Mouse (Mus musculus): ENCODE data around the gene Sorcs3.

Gene Sorcs3

DNA sequence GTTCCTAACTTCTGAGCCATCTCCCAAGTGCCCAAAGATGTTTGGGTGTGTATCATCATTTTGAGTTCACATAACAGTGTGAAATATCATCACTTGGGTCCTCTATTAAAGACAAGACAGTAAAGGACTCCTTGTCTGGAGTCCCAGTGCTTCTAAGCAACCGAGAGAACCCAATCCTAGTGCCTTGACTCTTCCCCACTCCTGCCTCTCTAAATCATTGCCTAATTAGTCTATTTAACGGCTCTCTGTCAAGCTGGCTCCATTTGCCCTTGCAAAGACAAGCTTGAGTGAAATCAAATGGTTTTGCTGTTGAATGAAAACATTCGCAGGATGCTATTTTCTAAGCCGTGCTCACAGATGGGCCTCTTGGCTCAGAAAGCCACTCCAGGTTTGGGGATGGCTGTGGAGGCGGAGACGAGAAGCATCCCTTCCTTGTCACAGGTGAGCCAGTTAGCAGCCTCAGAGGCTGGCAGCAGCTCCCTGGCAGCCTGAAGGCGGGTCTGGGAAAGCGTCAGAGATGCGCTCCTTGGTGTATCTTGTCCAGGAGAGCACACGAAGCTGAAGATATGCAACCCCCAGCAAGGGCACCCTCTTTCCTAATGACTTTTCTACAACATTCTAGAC is 79.9 kb downstream of the Sorcs3 start:
- DNase-seq (ENCODE audit: low spot score in 2 of 2) = no peak

DNA sequence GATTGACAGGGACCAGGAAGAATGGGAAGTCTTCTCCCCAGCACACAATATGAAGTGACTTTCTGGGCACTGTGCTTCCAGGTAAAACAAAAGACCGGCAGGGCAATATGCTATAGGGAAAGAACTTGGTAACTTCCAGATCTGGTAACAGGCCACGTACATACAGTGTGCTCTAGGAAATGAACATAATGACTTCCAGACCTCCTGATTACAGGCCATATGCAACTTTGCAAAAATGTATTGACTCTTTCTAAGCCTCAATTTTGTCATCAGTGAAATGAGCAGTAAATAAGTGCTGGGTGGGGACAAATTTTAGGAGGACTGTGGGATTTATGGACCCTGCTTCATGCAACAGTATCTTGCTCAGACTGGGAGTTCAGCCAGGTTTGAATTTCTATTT is 88.4 kb downstream of the Sorcs3 start:
- no peak for DNase-seq (ENCODE audit: low spot score in 2 of 2)

DNA sequence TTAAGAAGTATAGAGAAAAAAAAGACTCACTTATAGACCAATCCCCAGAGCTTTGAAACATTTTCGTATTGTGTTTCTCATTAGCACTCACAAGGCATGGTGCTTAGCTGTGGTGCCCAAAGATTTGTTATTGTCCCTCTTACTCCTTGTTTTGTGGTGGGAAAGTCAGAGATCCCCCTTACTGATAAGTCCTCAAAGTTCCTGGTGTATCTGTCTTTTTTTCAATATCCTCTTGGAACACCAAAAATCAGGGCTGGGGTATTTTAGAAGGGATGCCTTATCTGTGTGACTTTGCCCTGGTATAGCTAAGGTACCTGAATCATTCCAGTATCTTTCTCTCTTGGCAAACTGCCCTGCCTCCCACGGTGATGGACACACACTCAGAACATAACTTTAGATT is 92.6 kb downstream of the Sorcs3 start:
- no peak for DNase-seq (ENCODE audit: low spot score in 2 of 2)

DNA sequence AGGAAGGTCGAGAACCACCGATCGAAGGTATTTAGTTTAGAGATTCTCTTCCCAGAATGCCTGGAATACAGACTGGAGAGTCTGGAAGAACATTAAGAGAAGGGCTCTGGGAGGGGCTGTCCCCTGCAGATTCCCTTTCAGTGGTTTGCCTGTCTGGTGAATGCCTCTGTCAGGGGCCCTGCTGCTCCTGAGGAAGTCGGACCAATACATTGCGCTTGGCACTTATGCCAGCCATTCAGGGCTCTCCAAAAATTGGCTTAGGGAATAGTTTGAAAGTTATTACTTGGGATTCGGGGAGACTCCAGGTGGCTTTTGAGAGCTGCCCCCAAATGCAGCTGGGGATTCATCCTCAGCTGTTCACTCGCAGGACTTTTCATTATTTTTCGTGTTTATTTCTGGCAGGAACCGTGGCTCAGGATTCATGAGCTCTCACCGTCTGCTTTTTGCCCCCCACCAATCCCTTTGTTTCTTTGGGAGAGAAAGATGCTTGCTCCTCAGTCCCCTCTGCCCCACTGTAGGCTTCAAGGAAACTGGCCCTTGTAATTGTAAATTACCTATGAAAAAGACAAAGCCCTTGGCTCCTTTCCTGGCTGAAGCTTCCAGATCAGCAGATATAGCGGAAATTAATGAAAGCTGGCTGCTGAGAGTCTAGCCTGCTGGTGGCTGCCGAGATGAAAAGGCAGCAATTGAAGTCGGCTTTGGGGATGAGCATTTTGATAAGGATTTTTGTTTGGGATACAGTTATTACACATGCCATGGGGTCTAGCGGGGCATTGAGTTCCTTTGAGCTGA is 94.8 kb downstream of the Sorcs3 start:
- DNase-seq (ENCODE audit: low spot score in 2 of 2) = no peak

DNA sequence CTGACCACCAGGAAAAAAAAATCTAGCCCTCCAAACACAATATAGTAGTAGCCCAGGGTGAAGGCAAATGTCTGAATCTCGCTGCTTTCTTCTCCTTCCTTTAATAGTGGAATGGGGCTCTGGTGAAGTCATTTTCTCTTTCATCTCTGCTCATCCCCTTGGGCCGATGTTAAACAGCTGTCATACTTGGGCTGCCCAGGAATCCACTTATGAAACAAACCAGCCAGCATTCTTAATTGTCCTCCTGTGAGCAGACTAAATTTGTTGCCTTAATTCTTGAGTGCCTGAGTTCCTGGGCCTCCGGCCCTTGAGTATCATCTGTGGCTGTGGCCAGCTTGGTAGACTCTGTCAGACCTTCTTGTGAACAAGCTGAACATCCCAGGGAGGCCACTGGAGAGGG is 95.5 kb downstream of the Sorcs3 start:
- DNase-seq (ENCODE audit: low spot score in 2 of 2) = no peak

DNA sequence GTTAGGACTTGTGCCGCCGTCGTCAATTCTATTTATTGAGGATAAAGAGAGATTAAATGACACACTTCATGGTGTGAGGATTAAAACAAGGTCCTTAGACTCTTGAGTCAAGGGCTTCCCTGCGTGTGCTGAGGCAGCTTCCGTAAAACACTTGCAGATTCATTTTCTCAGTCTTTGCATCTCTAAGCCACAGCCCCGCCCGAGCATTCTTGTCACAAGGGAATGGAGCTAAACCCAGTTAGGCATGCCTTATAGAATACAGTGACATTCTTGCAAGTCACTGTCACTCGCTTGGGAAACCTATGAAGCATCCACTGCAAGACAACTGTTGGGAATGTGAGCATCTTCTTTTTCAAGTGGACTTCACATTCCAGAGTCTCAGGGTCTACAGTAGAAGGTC is 102.5 kb downstream of the Sorcs3 start:
- no peak for DNase-seq (ENCODE audit: low spot score in 2 of 2)

DNA sequence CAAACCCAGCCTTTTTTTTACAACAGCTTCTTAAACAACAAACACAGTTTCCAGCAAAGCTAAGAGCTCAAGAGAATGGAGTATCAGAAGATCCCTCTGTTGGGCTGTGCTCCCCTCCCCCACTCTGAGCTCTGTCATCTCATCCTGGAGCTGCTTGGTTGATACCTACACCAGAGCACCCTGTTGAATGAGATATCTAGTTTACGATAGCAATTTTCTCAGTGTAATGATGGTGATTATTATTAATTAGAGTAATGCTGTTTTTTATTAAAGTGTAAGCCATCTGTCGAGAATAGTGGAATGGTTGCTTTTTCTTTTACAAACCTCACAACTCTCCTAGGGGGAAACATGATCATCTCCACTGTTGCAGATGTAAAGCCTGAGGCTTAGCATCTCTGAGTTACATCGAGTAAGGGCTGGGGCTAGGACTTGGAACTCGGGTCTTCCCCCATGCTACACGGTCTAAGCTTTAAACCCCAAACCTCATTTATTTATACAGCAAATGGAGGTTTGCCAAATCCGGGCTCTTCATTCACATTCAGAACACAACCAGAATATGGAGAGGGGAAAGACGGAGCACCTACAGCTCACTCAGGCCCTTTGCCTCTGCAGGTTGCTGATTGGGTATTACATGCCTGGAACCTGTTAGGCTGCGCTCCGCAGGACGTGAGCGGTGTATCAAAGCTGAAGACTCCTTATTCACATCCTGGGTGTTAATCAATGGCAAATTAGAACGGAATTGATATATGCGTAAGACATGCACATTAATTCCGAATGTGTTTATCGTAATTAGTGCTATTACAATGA is 103.9 kb downstream of the Sorcs3 start:
- DNase-seq (ENCODE audit: low spot score in 2 of 2) = no peak

DNA sequence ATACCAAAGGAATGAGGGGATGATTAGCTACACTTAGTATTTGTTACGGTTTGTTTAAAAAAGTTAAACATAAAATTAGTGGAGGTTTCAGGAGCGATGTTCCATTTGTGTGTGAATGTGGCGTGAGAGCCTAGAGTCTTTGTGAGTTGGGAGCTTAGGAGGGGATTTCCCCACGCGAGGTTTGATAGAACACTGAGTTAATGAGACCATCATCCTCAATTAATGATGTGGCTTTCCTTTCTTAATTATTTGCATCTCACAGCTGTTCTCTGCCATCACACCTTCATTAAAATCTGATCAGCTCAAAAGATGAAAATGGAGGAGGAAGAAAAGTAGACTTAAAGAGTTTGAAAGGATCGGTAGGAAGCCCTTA is 104.5 kb downstream of the Sorcs3 start:
- DNase-seq (ENCODE audit: low spot score in 2 of 2) = no peak

DNA sequence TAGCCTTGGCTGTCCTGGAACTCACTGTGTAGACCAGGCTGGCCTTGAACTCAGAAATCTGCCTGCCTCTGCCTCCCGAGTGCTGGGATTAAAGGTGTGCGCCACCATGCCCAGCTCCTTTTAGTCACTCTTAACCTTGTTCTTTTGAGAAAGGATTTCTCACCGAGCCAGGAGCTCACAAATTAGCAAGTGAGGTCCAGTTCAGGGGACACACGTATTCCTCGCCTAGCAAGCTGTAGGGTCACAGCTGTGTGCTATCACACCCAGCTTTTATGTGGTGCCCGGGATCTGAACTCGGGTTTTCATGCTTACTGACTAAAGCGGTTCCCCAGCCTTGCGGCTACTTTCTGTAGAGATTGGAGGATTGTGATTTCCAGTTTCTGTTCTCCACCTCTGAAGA is 108.0 kb downstream of the Sorcs3 start:
- no peak for DNase-seq (ENCODE audit: low spot score in 2 of 2)

DNA sequence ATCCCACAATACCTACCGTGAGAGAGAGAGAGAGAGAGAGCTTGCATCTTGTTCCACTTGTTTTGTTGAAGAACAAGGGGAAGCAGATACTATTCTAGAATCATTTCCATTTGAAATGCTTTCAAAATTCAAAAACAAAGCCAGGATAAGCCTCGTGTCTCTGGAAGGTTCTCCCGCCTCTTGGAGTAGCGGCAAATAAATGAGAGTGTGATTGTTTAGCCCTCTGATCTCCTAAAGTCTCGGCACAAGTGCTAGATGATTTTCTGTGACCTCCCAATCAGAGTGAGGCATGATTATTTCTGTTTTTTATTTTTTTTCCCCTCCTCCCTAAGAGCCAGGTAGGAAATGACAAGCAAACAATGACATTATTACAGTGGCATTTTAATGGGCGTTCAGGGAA is 121.3 kb downstream of the Sorcs3 start:
- no peak for DNase-seq (ENCODE audit: low spot score in 2 of 2)

DNA sequence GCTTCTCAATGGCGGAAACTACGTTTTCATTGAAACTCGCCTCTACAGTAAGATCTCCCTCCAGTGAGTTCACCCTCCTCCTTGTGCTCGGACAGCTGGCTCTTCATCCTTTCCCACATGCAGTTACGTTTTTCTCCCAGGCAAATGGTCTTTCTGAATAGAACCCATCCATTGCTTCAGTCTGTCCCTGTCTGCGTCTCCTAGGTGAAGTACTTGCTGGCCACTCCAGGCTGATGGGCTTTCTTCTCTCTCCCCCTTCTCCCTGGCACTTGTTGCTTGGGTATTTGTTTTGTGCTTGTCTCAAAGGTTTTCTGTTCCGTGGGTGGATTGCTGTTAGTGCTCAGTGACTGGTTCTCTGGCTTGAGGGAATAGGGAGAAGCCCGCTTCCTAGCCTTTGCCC is 122.3 kb downstream of the Sorcs3 start:
- no peak for DNase-seq (ENCODE audit: low spot score in 2 of 2)

DNA sequence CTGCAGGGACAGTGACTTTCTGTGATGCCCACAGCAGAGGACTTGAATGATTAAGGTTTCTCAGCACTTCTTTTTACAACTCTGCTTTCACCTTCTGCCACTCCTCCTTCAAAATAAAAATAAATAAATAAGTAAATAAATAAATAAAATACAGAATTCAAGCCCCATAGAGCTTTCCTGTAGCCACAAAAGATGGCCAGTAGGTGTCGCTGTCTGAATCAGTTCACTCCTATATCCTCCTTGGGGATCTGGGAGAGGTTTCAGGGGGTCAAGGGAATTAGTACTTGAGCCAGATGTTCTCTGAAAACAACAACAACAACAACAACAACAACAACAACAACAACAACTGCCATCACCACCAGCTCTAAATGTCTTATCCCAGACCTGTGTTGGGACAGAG is 125.8 kb downstream of the Sorcs3 start:
- no peak for DNase-seq (ENCODE audit: low spot score in 2 of 2)

DNA sequence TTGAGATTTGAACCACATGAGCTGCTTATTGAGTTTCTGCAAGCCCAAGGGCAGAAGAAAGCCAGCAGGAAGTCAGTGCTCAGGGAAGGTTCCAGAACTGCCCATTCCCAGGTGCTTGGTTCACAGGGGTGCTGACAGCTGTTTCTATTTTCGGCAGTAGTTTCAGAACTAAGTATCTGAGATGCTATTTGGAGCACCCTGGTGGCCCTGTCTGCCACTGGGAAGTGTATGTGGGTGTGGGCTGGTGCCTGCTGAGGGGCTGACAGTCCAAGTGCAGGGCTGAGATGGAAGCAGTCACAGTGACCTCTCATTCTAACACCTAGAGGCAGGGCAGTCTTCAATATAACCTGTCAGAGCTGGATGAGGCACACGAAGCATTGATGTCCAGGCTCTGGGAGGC is 127.3 kb downstream of the Sorcs3 start:
- DNase-seq (ENCODE audit: low spot score in 2 of 2) = no peak

DNA sequence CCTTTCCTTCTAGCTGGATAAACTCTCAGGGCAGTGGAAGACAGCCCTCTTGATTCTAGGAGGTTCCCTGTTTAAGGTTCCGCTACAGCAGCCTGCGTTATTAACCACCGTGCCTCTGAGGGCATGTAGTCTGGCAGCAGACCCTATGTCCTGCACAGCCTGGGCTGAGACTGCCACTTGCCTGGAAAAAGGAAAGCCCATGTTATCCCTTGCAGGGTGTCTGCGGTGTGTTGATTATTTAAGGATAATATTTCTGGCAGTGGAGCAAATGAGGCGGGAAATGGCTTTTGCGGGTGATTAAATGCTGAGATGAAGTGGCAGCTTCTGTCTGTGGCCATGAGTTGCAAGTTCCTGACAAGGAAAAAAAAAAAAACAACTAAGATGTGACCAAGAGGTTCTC is 131.6 kb downstream of the Sorcs3 start:
- DNase-seq (ENCODE audit: low spot score in 2 of 2) = no peak

DNA sequence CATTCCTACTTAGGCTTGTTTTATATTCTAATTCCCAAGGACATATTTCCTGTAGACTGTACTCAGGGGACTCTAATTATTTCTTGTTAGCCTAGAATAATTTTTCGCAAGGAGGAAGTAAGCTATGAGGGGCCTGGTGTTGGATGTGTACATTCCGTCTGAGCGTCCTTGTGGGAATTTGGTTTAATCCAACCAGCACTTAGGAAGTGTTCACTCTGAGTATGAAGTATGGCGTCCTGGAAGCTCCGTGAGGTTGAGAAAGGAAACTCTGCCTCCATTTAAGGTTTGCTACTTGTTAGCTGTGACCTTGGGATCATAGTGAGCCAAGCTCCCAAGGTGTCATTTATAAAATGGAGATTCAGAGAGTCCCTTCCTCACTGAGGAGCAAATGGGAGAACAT is 132.3 kb downstream of the Sorcs3 start:
- DNase-seq (ENCODE audit: low spot score in 2 of 2) = no peak

DNA sequence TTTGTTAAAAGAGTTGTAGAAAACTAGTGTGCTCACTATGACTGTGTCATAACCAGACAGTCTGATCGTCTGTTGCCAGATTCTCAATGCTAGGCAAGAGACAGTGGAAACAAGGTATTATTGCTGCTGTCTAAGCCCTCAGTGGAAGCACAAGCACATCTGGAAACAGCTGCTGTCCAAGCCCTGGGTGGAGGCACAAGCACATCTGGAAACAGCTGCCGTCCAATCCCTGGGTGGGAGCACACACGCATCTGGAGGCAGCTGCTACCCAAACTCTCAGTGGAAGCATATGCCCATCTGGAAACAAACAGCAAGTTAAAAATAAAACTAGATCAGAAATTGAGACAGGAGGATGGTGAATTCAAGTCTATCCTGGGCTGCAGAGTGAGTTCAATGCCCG is 136.9 kb downstream of the Sorcs3 start:
- no peak for DNase-seq (ENCODE audit: low spot score in 2 of 2)

DNA sequence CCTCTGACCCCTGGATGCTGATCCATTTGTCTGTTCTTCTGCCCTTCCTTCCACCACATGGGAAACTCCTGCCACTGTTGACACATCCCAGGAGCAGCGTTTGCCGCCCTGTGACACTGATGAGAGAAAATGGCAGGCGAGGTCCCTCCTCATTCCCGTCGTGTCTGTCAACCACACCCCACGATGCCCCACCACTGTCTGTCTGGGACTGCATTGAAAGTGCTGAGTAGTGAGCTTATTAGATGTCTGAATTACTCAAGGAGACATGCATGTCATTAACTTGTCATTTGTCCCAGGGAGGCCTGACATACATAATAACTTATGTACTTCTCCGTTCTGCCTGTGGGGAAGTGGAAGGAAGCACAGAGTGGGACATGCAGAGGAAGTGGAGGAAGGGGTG is 137.6 kb downstream of the Sorcs3 start:
- DNase-seq (ENCODE audit: low spot score in 2 of 2) = no peak

DNA sequence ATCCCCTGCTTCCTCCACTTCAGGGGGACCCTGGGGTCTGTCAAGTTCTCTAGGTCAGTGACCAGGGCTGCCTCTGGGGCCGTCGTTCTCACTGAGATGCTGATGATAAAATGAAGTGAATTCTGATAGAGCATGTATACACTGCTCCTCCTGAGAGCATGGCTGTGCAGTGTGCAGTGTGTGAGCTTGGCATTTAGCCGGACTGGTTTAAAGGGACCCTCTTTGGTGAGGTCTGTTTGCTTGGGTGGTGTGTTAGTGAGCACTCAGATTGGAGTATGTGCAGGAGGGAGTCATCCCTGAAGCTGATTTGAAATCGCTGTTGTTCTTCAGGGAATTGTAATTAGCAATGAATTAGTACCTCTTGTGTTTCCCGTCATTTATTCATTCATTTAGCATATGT is 141.3 kb downstream of the Sorcs3 start:
- no peak for DNase-seq (ENCODE audit: low spot score in 2 of 2)

DNA sequence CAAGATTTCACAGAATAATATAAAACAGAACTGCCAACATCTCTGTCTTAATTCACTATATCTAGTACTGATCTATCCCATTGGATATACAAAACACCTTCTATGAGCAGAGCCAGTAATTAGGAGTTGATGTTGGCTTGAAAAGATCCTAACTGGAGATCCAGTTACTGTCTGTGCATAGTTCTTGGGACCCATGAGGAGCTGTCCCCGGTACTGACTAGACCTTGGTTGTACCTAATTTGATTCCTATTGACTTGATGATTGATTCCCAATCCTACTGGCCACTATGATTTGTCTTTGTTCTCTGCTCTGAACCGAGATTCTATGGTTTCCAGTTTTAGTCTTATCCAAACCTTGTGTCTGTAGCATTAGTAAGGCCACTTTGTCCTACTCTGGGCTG is 151.0 kb downstream of the Sorcs3 start:
- DNase-seq (ENCODE audit: low spot score in 2 of 2) = no peak

DNA sequence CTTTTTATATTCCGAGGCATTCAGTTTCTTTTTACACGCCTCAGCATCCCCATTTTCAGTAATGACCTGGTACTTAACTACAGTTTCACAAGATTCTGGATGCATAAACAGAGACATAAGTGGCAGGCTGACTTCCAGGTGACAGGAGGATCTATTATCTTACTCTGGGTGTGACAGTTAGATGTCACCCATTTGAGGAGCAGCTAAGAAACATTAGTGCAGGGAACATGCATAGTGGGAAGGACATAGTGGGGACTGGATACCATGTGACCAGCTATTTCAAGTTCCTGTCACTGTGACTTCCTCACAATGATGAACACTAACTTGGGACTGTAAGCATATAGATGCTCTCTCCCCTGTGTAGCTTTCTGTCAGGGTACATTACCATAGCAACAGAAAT is 156.3 kb downstream of the Sorcs3 start:
- DNase-seq (ENCODE audit: low spot score in 2 of 2) = no peak

DNA sequence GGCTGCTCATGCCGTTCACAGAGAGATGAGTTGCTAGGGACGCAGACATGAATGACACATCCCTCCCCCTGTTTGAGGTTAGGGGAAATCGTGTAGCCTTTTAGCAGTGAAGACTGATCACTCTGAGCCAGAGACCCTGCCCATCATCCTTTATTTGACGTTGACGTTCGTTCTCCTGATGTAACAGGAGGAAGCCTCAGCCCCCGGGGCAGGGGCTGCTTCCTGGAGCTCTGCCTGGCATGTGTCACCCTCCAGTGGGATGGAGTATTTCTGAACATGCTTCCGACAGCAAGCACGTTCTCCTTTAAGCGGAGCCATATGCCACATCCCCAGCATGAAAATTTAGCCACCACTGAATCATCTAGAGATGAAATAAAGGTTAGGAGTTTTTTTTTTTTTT is 162.2 kb downstream of the Sorcs3 start:
- DNase-seq (ENCODE audit: low spot score in 2 of 2) = no peak

DNA sequence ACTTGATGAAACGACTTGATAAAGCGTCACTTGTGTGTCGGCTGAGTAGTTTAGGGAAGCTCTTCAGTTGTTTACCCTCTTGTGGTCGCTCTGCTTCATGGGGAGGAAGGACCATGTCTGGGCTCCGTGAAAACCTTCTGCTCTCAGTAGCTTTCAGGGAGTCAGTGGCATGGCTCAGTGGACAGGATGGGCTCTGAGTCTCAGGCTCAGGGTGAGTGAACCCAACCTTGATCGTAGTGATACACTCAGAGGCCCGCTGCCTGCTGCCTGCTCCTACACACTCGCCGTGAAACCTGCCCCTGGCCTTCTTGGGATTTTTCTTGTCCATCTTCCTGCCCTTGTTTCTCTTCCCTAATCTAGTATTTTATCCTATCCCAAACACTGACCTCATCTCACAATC is 166.0 kb downstream of the Sorcs3 start:
- DNase-seq (ENCODE audit: low spot score in 2 of 2) = no peak

DNA sequence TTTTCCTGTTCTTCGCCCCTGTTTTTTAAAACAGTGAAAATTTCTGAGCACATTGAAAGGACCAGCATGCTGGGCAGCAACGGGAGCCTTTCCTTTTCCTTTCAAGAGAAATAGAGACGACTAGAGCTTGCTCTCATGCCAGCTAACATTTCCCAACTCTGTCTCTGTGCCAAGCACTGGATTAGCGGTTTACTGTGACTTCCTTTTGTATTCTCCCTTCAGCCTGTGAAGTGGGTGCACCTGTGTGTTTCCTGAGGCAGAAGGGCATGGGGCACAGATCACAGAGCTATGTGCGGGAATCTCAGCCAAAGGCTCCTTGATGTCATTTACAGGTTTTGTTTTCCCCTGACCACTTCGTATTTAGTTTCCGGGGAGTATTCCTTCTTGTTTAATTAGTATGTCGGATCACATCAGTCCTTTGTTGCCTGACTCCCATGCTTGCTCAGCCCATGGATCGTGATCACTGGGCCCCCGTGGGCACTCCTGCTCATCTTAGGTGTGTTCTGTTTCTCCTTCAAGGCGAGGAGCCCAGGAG is 172.2 kb downstream of the Sorcs3 start:
- DNase-seq (ENCODE audit: low spot score in 2 of 2) = no peak
